ENCODE assay signal across 19 mouse cellular contexts in genomic region chr8:123657826-123658225, GRCm38 (mm10). TPM values are rescaled to one million over a fixed set of nuclear protein-coding genes. Genes with fewer than 3 reads are reported as not detected.
A peak's percentile ranks its signal among the peaks of the same experiment; 100 is the strongest.
DNase-seq lines count a peak whose midpoint lies in the region; ATAC-seq and TF ChIP-seq lines count a peak whose summit lies in the region.
"Had no signal": no experiment of that assay in that cellular context is flagged by ENCODE, and none has a peak within 500 bp of the region (broad histone marks: within the 10 kb centered on the region; RNA-seq: fewer than 3 reads in every experiment).

No protein-coding gene starts in this region.

- H3K36me3 ChIP-seq in liver, adult 2 months (ENCODE audit: control insufficient read depth, insufficient read depth, low read length): peaks cover 9% of the 10 kb centered on the region
- H3K36me3 ChIP-seq in midbrain, embryonic 11.5 days (ENCODE audit: control insufficient read depth, insufficient read depth, low read length): 0 out of 2 replicates have a peak, but pooled peaks cover 2% of the 10 kb centered on the region
- H3K36me3 ChIP-seq in midbrain, embryonic 16.5 days (ENCODE audit: control insufficient read depth, insufficient read depth, low read length): peaks cover 19% of the 10 kb centered on the region
- H3K36me3 ChIP-seq: G1E had no signal

- no peaks in the 10 kb centered on the region for H3K27me3 ChIP-seq in liver, adult 2 months (ENCODE audit: control insufficient read depth, insufficient read depth, low read length)
- no peaks in the 10 kb centered on the region for H3K27me3 ChIP-seq in midbrain, embryonic 11.5 days (ENCODE audit: control insufficient read depth, insufficient read depth, low read length)
- no peaks in the 10 kb centered on the region for H3K27me3 ChIP-seq in midbrain, embryonic 16.5 days (ENCODE audit: control insufficient read depth, insufficient read depth, low read depth, low read length)
- H3K27me3 ChIP-seq: Patski had no signal

- H3K9ac ChIP-seq in liver, adult 2 months (ENCODE audit: low read depth, low read length): no peak overlapping the region
- no peak overlapping the region for H3K9ac ChIP-seq in midbrain, embryonic 11.5 days (ENCODE audit: low read length)
- no peak overlapping the region for H3K9ac ChIP-seq in midbrain, embryonic 16.5 days (ENCODE audit: low read depth, low read length)

- H3K4me3 ChIP-seq in liver, adult 2 months (ENCODE audit: insufficient read depth, low read depth, low read length): no peak overlapping the region
- H3K4me3 ChIP-seq in midbrain, embryonic 11.5 days (ENCODE audit: low read depth, low read length): no peak overlapping the region
- H3K4me3 ChIP-seq in midbrain, embryonic 16.5 days (ENCODE audit: low read depth, low read length): no peak overlapping the region

- TF ChIP-seq CTCF in liver, adult 2 months (IDR thresholded peaks at IDR 0.05; ENCODE audit: low read depth, low read length): no peak

- H3K79me2 ChIP-seq in liver, adult 2 months (ENCODE audit: control insufficient read depth, insufficient read depth, low read length): peaks cover 10% of the 10 kb centered on the region; the same call in 1 of the 2 replicates

- WGBS in liver, adult 2 months: 45% methylated on average over 8 of the region's 8 CpGs
- 93% methylated on average over 8 of the region's 8 CpGs for WGBS in midbrain, embryonic 11.5 days
- 93% methylated on average over 8 of the region's 8 CpGs for WGBS in midbrain, embryonic 16.5 days

- H3K9me3 ChIP-seq in midbrain, embryonic 11.5 days (ENCODE audit: control insufficient read depth, low read length): no peaks in the 10 kb centered on the region
- no peaks in the 10 kb centered on the region for H3K9me3 ChIP-seq in midbrain, embryonic 16.5 days (replicated peaks; ENCODE audit: control insufficient read depth, low read length, poor library complexity, severe bottlenecking)

- H3K4me2 ChIP-seq in midbrain, embryonic 11.5 days: no peak overlapping the region
- H3K4me2 ChIP-seq in midbrain, embryonic 16.5 days (ENCODE audit: low read length): no peak overlapping the region

- ATAC-seq in midbrain, embryonic 11.5 days (ENCODE audit: low FRiP score): no peak
- ATAC-seq in midbrain, embryonic 16.5 days: no peak
- ATAC-seq: activated CD4-positive, CD25-positive, alpha-beta regulatory T cell, adult 4 months; CD4-positive, CD25-positive, alpha-beta regulatory T cell, adult 4 months; Patski had no signal

- TF ChIP-seq POLR2A in liver, adult 2 months (IDR thresholded peaks at IDR 0.05; ENCODE audit: extremely low read depth, insufficient read depth, low read length): no peak

- peaks cover 26% of the 10 kb centered on the region for H3K4me1 ChIP-seq in liver, adult 2 months (ENCODE audit: control insufficient read depth, insufficient read depth, low read length)
- H3K4me1 ChIP-seq in midbrain, embryonic 11.5 days (ENCODE audit: control insufficient read depth, insufficient read depth, low read length): peaks cover 16% of the 10 kb centered on the region
- H3K4me1 ChIP-seq in midbrain, embryonic 16.5 days (ENCODE audit: control insufficient read depth, insufficient read depth, low read length): peaks cover 19% of the 10 kb centered on the region

- peak overlapping the region; percentile 53; the same call in 1 of the 2 replicates for H3K27ac ChIP-seq in liver, adult 2 months (replicated peaks; ENCODE audit: insufficient read depth, low read depth, low read length)
- no peak overlapping the region for H3K27ac ChIP-seq in midbrain, embryonic 11.5 days (ENCODE audit: low read depth, low read length)
- no peak overlapping the region for H3K27ac ChIP-seq in midbrain, embryonic 16.5 days (ENCODE audit: low read length)

- peak; percentile 58 for DNase-seq in liver, adult 2 months (ENCODE audit: extremely low read depth, low read depth, low spot score)
- no peak for DNase-seq in liver
- peak; percentile 69 for DNase-seq in midbrain, embryonic 11.5 days (ENCODE audit: low spot score, missing footprints)
- DNase-seq: adrenal gland, adult 2 months; adrenal gland, adult 8-10 months; adrenal gland, postnatal 10 days; adrenal gland, postnatal 14 days; adrenal gland, postnatal 25 days; adrenal gland, postnatal 36 days; B cell, adult 2 months; cerebellum, adult 11 months; cerebellum, adult 11-12 months; cerebellum, adult 18-20 months had no signal

RNA-seq across cellular contexts. Expression of gene Rhou, which starts 4.1 kb away (rescaled TPM):
- 25.6 and 41.1 TPM in 2 replicates for total RNA-seq in liver, adult 2 months (2014; rRNA removed)
- 34.1 and 38.6 TPM in 2 replicates for polyA plus RNA-seq in liver, adult 2 months (2012; rRNA removed)
- 7.7 and 8.3 TPM in 2 replicates for polyA plus RNA-seq in midbrain, embryonic 11.5 days (2014; fragmentation: Nextera tagmentation; extraction: Ambion mirVana)
- 10.1 and 13.2 TPM in 2 replicates for polyA plus RNA-seq in midbrain, embryonic 16.5 days (2015; fragmentation: Nextera tagmentation; extraction: Ambion mirVana)
- total RNA-seq: MEL had no signal
- polyA plus RNA-seq: activated CD4-positive, CD25-positive, alpha-beta regulatory T cell, adult 4 months; G1E had no signal
